Mouse (Mus musculus): Measurements from ENCODE around the gene Oog1.
"Not testable (repeated sequence)": the region's sequence is repeated elsewhere in the genome, so short reads cannot be mapped to it uniquely, and the experiment has no call there.

The Oog1 gene

GRCm38 (mm10) chr12:87602388-87602787, at the start of gene Oog1:
Gene Oog1, plus strand, starts transcription at chr12:87602688.
- not testable (repeated sequence) for DNase-seq (ENCODE audit: extremely low read depth, low read depth, low spot score)

- DNase-seq (ENCODE audit: extremely low read depth, low read depth, low spot score): not testable (repeated sequence)
Measured at GRCm38 (mm10) chr12:87601388-87601787, 1.1 kb upstream of the Oog1 start.

GRCm38 (mm10) chr12:87618569-87618968, 16.1 kb downstream of the Oog1 start, which contains the start of gene Gm4027:
Gene Gm4027, plus strand, starts transcription at chr12:87618869.
- DNase-seq (ENCODE audit: extremely low read depth, low read depth, low spot score): not testable (repeated sequence)

- not testable (repeated sequence) for DNase-seq (ENCODE audit: extremely low read depth, low read depth, low spot score)
Measured at GRCm38 (mm10) chr12:87644520-87644919, 42.0 kb downstream of the Oog1 start, which contains the start of gene Gm16381. Gene Gm16381, minus strand, starts transcription at chr12:87644620.

DNA sequence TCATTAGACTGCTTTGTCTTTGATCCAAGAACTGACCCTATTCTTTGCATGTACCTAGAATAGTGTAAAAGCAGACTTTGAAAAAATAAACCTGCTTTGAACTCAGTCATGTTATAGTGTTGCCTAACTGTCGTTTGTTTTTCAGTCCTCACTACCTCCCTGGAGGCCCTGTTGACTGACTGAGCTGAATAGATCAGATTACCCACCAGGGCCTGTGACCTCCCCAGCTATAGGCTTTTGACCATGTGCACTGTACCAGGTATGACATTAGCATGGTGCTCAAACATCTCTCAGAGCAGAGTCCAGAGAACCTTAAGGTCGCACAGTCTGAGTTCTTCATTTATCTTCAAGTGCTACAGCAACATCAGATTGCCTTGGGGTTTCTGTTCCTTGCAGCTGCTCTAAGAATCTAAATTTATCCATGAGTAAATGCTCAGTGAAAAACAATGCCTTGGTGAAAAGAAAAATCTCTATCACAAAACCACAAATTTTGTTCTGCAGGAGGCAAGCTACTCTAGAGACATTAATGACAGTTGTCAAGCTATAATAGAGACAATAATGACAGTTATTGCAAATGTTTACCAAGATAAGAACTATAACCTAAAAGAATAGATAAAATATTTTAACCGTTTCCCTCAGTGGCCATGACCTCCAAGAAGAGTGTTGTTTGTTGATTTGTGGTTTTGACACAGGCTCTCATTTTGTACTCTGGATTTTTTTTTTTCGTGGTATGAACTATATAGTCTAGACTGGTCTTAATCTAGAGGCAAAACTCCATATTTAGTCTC, 50.6 kb downstream of the Oog1 start:
- DNase-seq (ENCODE audit: extremely low read depth, low read depth, low spot score): not testable (repeated sequence)

Measured in fat pad, adult 2 months (tissue).